Mouse (Mus musculus) erythroblast, embryonic 14.5 days (primary cell): ENCODE measurements around the gene Ryr1.

Experiments
- GATA1 ChIP-seq: IDR thresholded peaks from 2 replicates; pipeline ENCODE4 v1.6.1; 2012; ENCODE audit warnings: low read length, inconsistent platforms, mixed read lengths
- TAL1 ChIP-seq: IDR thresholded peaks from 3 replicates; pipeline ENCODE4 v1.6.1; 2012; ENCODE audit warnings: low read length, inconsistent platforms, mixed read lengths

DNA sequence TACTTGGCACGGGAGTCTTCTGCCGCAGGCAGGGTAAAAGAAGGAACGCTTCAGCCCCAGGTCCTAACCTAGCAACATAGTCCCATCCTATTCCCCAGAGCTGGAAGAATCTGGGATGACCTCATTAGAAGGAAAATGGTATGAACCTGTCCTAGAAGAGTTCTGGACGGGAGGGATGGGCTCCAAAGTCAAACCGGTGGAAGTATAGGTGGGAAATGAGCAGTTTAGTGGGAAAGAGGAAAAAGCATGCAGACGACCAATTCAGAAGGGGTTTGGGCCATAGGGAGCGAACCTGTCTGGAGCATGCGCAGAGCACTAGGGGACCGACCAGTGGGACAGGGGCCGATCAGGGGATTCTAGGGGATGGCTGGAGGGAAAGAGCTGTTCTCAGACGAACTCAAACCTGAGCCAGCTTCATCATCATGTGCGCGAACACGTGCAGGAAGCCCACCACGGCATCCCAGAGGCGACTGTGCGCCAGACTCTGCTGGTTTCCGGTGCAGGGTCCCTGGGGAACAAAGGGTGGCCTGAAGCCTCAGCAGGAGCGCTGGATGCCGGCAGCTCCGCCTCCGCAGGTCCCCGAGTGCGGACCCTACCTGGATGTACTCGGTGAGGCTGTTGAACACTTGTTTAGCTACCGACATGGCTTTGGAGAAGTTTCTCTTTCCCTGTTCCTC lies 84.9 kb downstream of the Ryr1 start:
- no peak for TF ChIP-seq TAL1
- TF ChIP-seq GATA1, result no peak
